9 mouse cellular contexts compared by ENCODE assay signal in the genomic region with DNA sequence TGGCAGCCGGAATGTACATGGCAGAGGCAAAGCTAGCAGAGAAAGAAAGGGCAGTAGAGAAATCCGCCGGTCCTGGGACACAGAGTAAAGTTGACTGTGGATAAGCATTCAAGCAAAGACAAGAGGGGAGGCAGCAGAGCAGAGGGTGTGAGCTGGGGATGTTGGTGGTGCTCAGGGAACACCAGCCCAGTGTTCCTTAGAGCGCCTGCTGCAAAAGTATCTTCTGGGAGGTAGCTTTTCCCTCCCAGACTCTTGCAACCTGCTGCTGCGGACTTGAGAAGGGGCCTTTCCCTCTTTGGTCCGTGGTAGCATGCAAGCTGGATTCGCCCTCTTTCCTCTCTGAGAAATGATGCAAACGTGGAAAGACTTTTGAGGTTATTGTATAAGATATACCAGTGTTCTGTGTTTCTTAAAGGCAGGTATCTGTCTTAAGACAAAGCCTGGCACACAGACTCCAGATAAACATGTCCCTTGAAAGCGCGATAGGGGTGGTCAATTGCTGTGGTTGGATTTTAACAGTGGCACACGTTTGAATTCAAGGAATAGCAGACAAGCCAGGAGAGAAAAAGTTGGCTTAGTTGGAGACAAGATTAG. TPM values are rescaled to one million over a fixed set of nuclear protein-coding genes. Genes with fewer than 3 reads are reported as not detected.
DNase-seq lines count a peak whose midpoint lies in the region; ATAC-seq and TF ChIP-seq lines count a peak whose summit lies in the region.
"Had no signal": no experiment of that assay in that cellular context is flagged by ENCODE, and none has a peak within 500 bp of the region (broad histone marks: within the 10 kb centered on the region; RNA-seq: fewer than 3 reads in every experiment).

No protein-coding gene starts in this region.

- TF ChIP-seq CTCF in gastrocnemius, adult 2 months (IDR thresholded peaks at IDR 0.05) = no peak
- no peak for TF ChIP-seq CTCF in CH12.LX (conservative IDR thresholded peaks at IDR 0.05 in 1 of 2, IDR thresholded peaks at IDR 0.05 in 1 of 2; ENCODE audit: low read depth in 2 of 2, low read length in 2 of 2)
- TF ChIP-seq CTCF in liver, postnatal 0 days (IDR thresholded peaks at IDR 0.05; ENCODE audit: low read depth) = no peak

- H3K4me2 ChIP-seq in CH12.LX (ENCODE audit: insufficient read depth, low read depth, poor library complexity, severe bottlenecking) = peak overlapping the region; percentile 49
- peak overlapping the region; percentile 70 for H3K4me2 ChIP-seq in forebrain, embryonic 15.5 days (replicated peaks)
- H3K4me2 ChIP-seq in liver, postnatal 0 days (ENCODE audit: low read depth, low read length) = peak overlapping the region; percentile 84

- dilution Hi-C loops in CH12.LX (cut with MboI; ENCODE audit: extremely low pct_ligation_motif_present, extremely low pct_unique_long_range_greater_than_20kb, low sequenced_read_pairs) = no loop called here

- peaks cover 0 to 16% of the 10 kb centered on the region in 2 experiments for H3K36me3 ChIP-seq in CH12.LX (replicated peaks in 1 of 2; ENCODE audit: control insufficient read depth in 1 of 2, insufficient read depth in 1 of 2, low read length in 1 of 2)
- peaks cover 5% of the 10 kb centered on the region; the same call in 1 of the 2 replicates for H3K36me3 ChIP-seq in forebrain, embryonic 15.5 days
- H3K36me3 ChIP-seq in liver, postnatal 0 days (replicated peaks; ENCODE audit: insufficient read depth, low read length) = 0 out of 2 replicates have a peak, but pooled peaks cover 3% of the 10 kb centered on the region

- peak overlapping the region; percentile 95 for H3K4me3 ChIP-seq in gastrocnemius, adult 2 months
- peak overlapping the region; percentile 71 to 94 (median 83) for H3K4me3 ChIP-seq in CH12.LX (replicated peaks in 1 of 3; ENCODE audit: low read depth in 2 of 3, low read length in 2 of 3, poor library complexity in 1 of 3)
- H3K4me3 ChIP-seq in forebrain, embryonic 15.5 days = peak overlapping the region; percentile 75
- peak overlapping the region; percentile 64 for H3K4me3 ChIP-seq in liver, postnatal 0 days (ENCODE audit: low read depth, low read length)

- intact Hi-C loops in gastrocnemius, adult 2 months (cut with DNase I) = loop anchor here (2.0 kb wide), 2 partner anchors 15 to 41 kb away; a partner anchor contains a TSS

- no peak for TF ChIP-seq POLR2A in CH12.LX (IDR thresholded peaks at IDR 0.05; ENCODE audit: low read depth, low read length)

- H3K79me2 ChIP-seq in CH12.LX (replicated peaks; ENCODE audit: control insufficient read depth, extremely low read depth, insufficient read depth, poor library complexity, severe bottlenecking) = no peaks in the 10 kb centered on the region

- TF ChIP-seq EP300 in CH12.LX (IDR thresholded peaks at IDR 0.05; ENCODE audit: low read length) = no peak
- TF ChIP-seq EP300 in liver, postnatal 0 days (IDR thresholded peaks at IDR 0.05; ENCODE audit: low read depth) = no peak

- peaks cover 0 to 21% of the 10 kb centered on the region in 2 experiments; a peak in 2 of 4 replicates for H3K4me1 ChIP-seq in CH12.LX (ENCODE audit: control insufficient read depth in 1 of 2, insufficient read depth in 2 of 2)
- peaks cover 26% of the 10 kb centered on the region for H3K4me1 ChIP-seq in forebrain, embryonic 15.5 days
- H3K4me1 ChIP-seq in liver, postnatal 0 days (ENCODE audit: insufficient read depth) = peaks cover 12% of the 10 kb centered on the region

- peaks cover 7% of the 10 kb centered on the region for H3K27me3 ChIP-seq in CH12.LX (replicated peaks)
- H3K27me3 ChIP-seq in forebrain, embryonic 15.5 days = no peaks in the 10 kb centered on the region
- no peaks in the 10 kb centered on the region for H3K27me3 ChIP-seq in liver, postnatal 0 days (ENCODE audit: insufficient read depth, low read length)

- TF ChIP-seq RAD21 in CH12.LX (IDR thresholded peaks at IDR 0.05; ENCODE audit: low read depth, low read length) = no peak

- peak; percentile 7; the same call in 1 of the 2 replicates for ATAC-seq in forebrain, embryonic 15.5 days (replicated peaks)
- ATAC-seq in liver, postnatal 0 days = peak; percentile 21

- H3K9ac ChIP-seq in CH12.LX (ENCODE audit: insufficient read depth, low read depth) = peak overlapping the region; percentile 22; the same call in 1 of the 2 replicates
- peak overlapping the region; percentile 86 for H3K9ac ChIP-seq in forebrain, embryonic 15.5 days (replicated peaks)
- H3K9ac ChIP-seq in liver, postnatal 0 days (replicated peaks) = peak overlapping the region; percentile 70

- no peak for DNase-seq in gastrocnemius, adult 2 months
- DNase-seq in gastrocnemius, postnatal 4 days (ENCODE audit: low spot score in 2 of 2) = no peak
- DNase-seq in CH12.LX (ENCODE audit: extremely low read depth) = no peak
- DNase-seq in liver, postnatal 0 days = no peak
- DNase-seq in right cerebral cortex, postnatal 36 days (ENCODE audit: low spot score in 2 of 2) = no peak
- no peak for DNase-seq in retina, postnatal 1 day
- no peak for DNase-seq in frontal cortex, postnatal 25 days (ENCODE audit: low spot score in 2 of 2)

- WGBS in forebrain, embryonic 15.5 days = 35% methylated on average over 11 of the region's 11 CpGs
- WGBS in liver, postnatal 0 days (ENCODE audit: insufficient replicate concordance) = 42% methylated on average over 11 of the region's 11 CpGs

- H3K27ac ChIP-seq in gastrocnemius, adult 2 months = peak overlapping the region; percentile 94
- H3K27ac ChIP-seq in CH12.LX (ENCODE audit: insufficient read depth, low read depth) = no peak overlapping the region
- peak overlapping the region; percentile 84 for H3K27ac ChIP-seq in forebrain, embryonic 15.5 days (replicated peaks)
- H3K27ac ChIP-seq in liver, postnatal 0 days (ENCODE audit: low read depth) = no peak overlapping the region

- H3K9me3 ChIP-seq in CH12.LX (replicated peaks; ENCODE audit: low read length) = no peaks in the 10 kb centered on the region
- H3K9me3 ChIP-seq in forebrain, embryonic 15.5 days = no peaks in the 10 kb centered on the region
- H3K9me3 ChIP-seq in liver, postnatal 0 days (ENCODE audit: low read length) = no peaks in the 10 kb centered on the region

- in situ Hi-C loops in CH12.LX (cut with MboI; ENCODE audit: low pct_ligation_motif_present, low pct_unique_long_range_greater_than_20kb, low sequenced_read_pairs) = no loop called here

TF ChIP-seq in CH12.LX, 34 proteins besides CTCF, POLR2A, EP300 and RAD21:
- TF ChIP-seq SIN3A (IDR thresholded peaks at IDR 0.05; ENCODE audit: low read length) (0 out of 2 replicates have a peak, but pooled peaks have one; percentile 57), TBP (conservative IDR thresholded peaks at IDR 0.05; ENCODE audit: low read depth, low read length) (no peak), CHD2 (IDR thresholded peaks at IDR 0.05; ENCODE audit: low read length) (no peak)

RNA-seq across cellular contexts. Expression of a gene that starts 14.3 kb away (rescaled TPM):
- 1 to 10 TPM; 7.4 to 8.5 TPM for total RNA-seq in gastrocnemius, adult 2 months (2021)
- total RNA-seq in gastrocnemius, postnatal 4 days (2021) = 10 to 100 TPM; 17.7 to 21.7 TPM
- total RNA-seq in CH12.LX (2012; rRNA removed) (14.9 and 17.1 TPM in 2 replicates), CH12.LX (2014; rRNA removed) (21.7 and 23.3 TPM in 2 replicates)
- 32.3 and 38.5 TPM in 2 replicates for polyA plus RNA-seq in CH12.LX (2012; ENCODE audit: insufficient read length, low read depth)
- polyA plus RNA-seq in forebrain, embryonic 15.5 days (2015; fragmentation: Nextera tagmentation; extraction: Ambion mirVana) = 25.4 and 26.2 TPM in 2 replicates
- 4.7 and 6.7 TPM in 2 replicates for polyA plus RNA-seq in liver, postnatal 0 days (2015; fragmentation: Nextera tagmentation; extraction: Ambion mirVana)

RNA-seq across cellular contexts. Expression of a gene that starts 15.4 kb away (rescaled TPM):
- 1,000 to 10,000 TPM; 2,669 to 2,908 TPM for total RNA-seq in gastrocnemius, adult 2 months (2021)
- 100 to 1,000 TPM; 776 to 786 TPM for total RNA-seq in gastrocnemius, postnatal 4 days (2021)
- total RNA-seq in CH12.LX (2012; rRNA removed) = 23.8 and 29.6 TPM in 2 replicates
- total RNA-seq in CH12.LX (2014; rRNA removed) = 21.1 and 23.5 TPM in 2 replicates
- 37.9 and 39.2 TPM in 2 replicates for polyA plus RNA-seq in CH12.LX (2012; ENCODE audit: insufficient read length, low read depth)
- 84.2 and 84.4 TPM in 2 replicates for polyA plus RNA-seq in forebrain, embryonic 15.5 days (2015; fragmentation: Nextera tagmentation; extraction: Ambion mirVana)
- polyA plus RNA-seq in liver, postnatal 0 days (2015; fragmentation: Nextera tagmentation; extraction: Ambion mirVana) = 9.1 and 9.2 TPM in 2 replicates

RNA-seq across cellular contexts. Expression of a gene that starts 57.6 kb away (rescaled TPM):
- total RNA-seq in gastrocnemius, adult 2 months (2021) = 100 to 1,000 TPM in 1 of 2 experiments, 10 to 100 TPM in 1; 97.8 to 124 TPM
- 100 to 1,000 TPM; 148 to 174 TPM for total RNA-seq in gastrocnemius, postnatal 4 days (2021)
- 20.5 and 22.6 TPM in 2 replicates for total RNA-seq in CH12.LX (2012; rRNA removed)
- 31.1 and 32.5 TPM in 2 replicates for total RNA-seq in CH12.LX (2014; rRNA removed)
- 24.7 and 27.7 TPM in 2 replicates for polyA plus RNA-seq in CH12.LX (2012; ENCODE audit: insufficient read length, low read depth)
- 45.0 and 45.1 TPM in 2 replicates for polyA plus RNA-seq in forebrain, embryonic 15.5 days (2015; fragmentation: Nextera tagmentation; extraction: Ambion mirVana)
- polyA plus RNA-seq in liver, postnatal 0 days (2015; fragmentation: Nextera tagmentation; extraction: Ambion mirVana) = 23.6 and 24.1 TPM in 2 replicates

RNA-seq across cellular contexts. Expression of a gene that starts 59.2 kb away (rescaled TPM):
- not detected for total RNA-seq in gastrocnemius, adult 2 months (2021)
- not detected for total RNA-seq in gastrocnemius, postnatal 4 days (2021)
- total RNA-seq in CH12.LX (2012; rRNA removed) (0.04 TPM in 1 of 2 replicates, not detected in the other), CH12.LX (2014; rRNA removed) (not detected in 2 replicates)
- polyA plus RNA-seq in CH12.LX (2012; ENCODE audit: insufficient read length, low read depth) = 0.08 and 0.17 TPM in 2 replicates
- 31.2 and 39.1 TPM in 2 replicates for polyA plus RNA-seq in forebrain, embryonic 15.5 days (2015; fragmentation: Nextera tagmentation; extraction: Ambion mirVana)
- polyA plus RNA-seq in liver, postnatal 0 days (2015; fragmentation: Nextera tagmentation; extraction: Ambion mirVana) = not detected in 2 replicates
- total RNA-seq: gastrocnemius, postnatal 36 days had no signal

Comparison
In these comparisons a context has a peak if more than half of its experiments do, and no peak if none do; other contexts are left out.
1. H3K27ac ChIP-seq: peak in gastrocnemius, adult 2 months (single experiment) and forebrain, embryonic 15.5 days (single experiment); none in CH12.LX (single experiment) and liver, postnatal 0 days (single experiment).
2. H3K9ac ChIP-seq: peak in every context shown above with its lines; median percentile 86 in forebrain, embryonic 15.5 days; 70 in liver, postnatal 0 days; 22 in CH12.LX.
3. RNA of a gene that starts 15.4 kb away (total RNA-seq): 2,669 to 2,908 TPM in gastrocnemius, adult 2 months and 776 to 786 TPM in gastrocnemius, postnatal 4 days; 21.1 to 29.6 TPM in CH12.LX; every median in the first group is over 10 times any median in the second.
4. Peak in every context shown above with its lines, with median percentiles within 50 percentile points of each other: H3K4me3 ChIP-seq and H3K4me2 ChIP-seq.